Mouse (Mus musculus): ENCODE results near the gene Rph3a. TPM values are rescaled to one million over a fixed set of nuclear protein-coding genes. Genes with fewer than 3 reads are reported as not detected.
"Not testable (repeated sequence)": the region's sequence is repeated elsewhere in the genome, so short reads cannot be mapped to it uniquely, and the experiment has no call there.

Gene Rph3a
- polyA plus RNA-seq, 1 experiment from 2014 or later, result not detected

GRCm38 (mm10) chr5:120914204-120914603 is 95.7 kb downstream of the Rph3a start, which contains the start of gene Oas1d:
Gene Oas1d (plus strand): TSS chr5:120914536.
- H3K4me1 ChIP-seq (ENCODE audit: control insufficient read depth, insufficient read depth, low read length); ATAC-seq (replicated peaks; ENCODE audit: insufficient number of reproducible peaks, low FRiP score, low TSS enrichment); H3K27ac ChIP-seq (ENCODE audit: low read depth, low read length); H3K27me3 ChIP-seq (ENCODE audit: control insufficient read depth, insufficient read depth, low read length); H3K9me3 ChIP-seq (replicated peaks; ENCODE audit: control insufficient read depth, low read length); H3K9ac ChIP-seq (ENCODE audit: low read depth, low read length); H3K36me3 ChIP-seq (ENCODE audit: control insufficient read depth, insufficient read depth, low read length); H3K4me3 ChIP-seq (ENCODE audit: low read depth, low read length); H3K4me2 ChIP-seq: not testable (repeated sequence)
- whole genome bisulfite sequencing (ENCODE audit: insufficient replicate concordance), result 44% methylated on average over 8 of the region's 8 CpGs

- no peak for ATAC-seq (replicated peaks; ENCODE audit: insufficient number of reproducible peaks, low FRiP score, low TSS enrichment)
- WGBS (ENCODE audit: insufficient replicate concordance), result 45% methylated on average over 7 of the region's 7 CpGs
- H3K4me3 ChIP-seq (ENCODE audit: low read depth, low read length), result no peak overlapping the region
- no peaks in the 10 kb centered on the region for H3K27me3 ChIP-seq (ENCODE audit: control insufficient read depth, insufficient read depth, low read length)
- H3K9me3 ChIP-seq (replicated peaks; ENCODE audit: control insufficient read depth, low read length), result no peaks in the 10 kb centered on the region
- H3K4me2 ChIP-seq, result no peak overlapping the region
- H3K27ac ChIP-seq (ENCODE audit: low read depth, low read length), result no peak overlapping the region
- no peaks in the 10 kb centered on the region for H3K36me3 ChIP-seq (ENCODE audit: control insufficient read depth, insufficient read depth, low read length)
- H3K4me1 ChIP-seq (ENCODE audit: control insufficient read depth, insufficient read depth, low read length), result no peaks in the 10 kb centered on the region
- no peak overlapping the region for H3K9ac ChIP-seq (ENCODE audit: low read depth, low read length)
Observed at GRCm38 (mm10) chr5:120908196-120908920, 101.5 kb downstream of the Rph3a start.

- H3K4me3 ChIP-seq (ENCODE audit: low read depth, low read length); H3K27ac ChIP-seq (ENCODE audit: low read depth, low read length); H3K4me1 ChIP-seq (ENCODE audit: control insufficient read depth, insufficient read depth, low read length); H3K4me2 ChIP-seq; H3K36me3 ChIP-seq (ENCODE audit: control insufficient read depth, insufficient read depth, low read length); H3K27me3 ChIP-seq (ENCODE audit: control insufficient read depth, insufficient read depth, low read length); H3K9me3 ChIP-seq (replicated peaks; ENCODE audit: control insufficient read depth, low read length); ATAC-seq (replicated peaks; ENCODE audit: insufficient number of reproducible peaks, low FRiP score, low TSS enrichment); H3K9ac ChIP-seq (ENCODE audit: low read depth, low read length): not testable (repeated sequence)
- WGBS (ENCODE audit: insufficient replicate concordance), result 31% methylated on average over 9 of the region's 12 CpGs
Observed at GRCm38 (mm10) chr5:120906791-120907733, 102.8 kb downstream of the Rph3a start, which contains the start of gene Oas1a. Gene Oas1a (minus strand): TSS chr5:120907521.

GRCm38 (mm10) chr5:120902056-120902455 is 107.8 kb downstream of the Rph3a start:
- Histone ChIP-seq H3K36me3 (ENCODE audit: control insufficient read depth, insufficient read depth, low read length) (no peaks in the 10 kb centered on the region), H3K9me3 (replicated peaks; ENCODE audit: control insufficient read depth, low read length) (no peaks in the 10 kb centered on the region), H3K27me3 (ENCODE audit: control insufficient read depth, insufficient read depth, low read length) (no peaks in the 10 kb centered on the region), H3K27ac (ENCODE audit: low read depth, low read length) (no peak overlapping the region), H3K4me3 (ENCODE audit: low read depth, low read length) (no peak overlapping the region), H3K9ac (ENCODE audit: low read depth, low read length) (no peak overlapping the region), H3K4me2 (no peak overlapping the region), H3K4me1 (ENCODE audit: control insufficient read depth, insufficient read depth, low read length) (no peaks in the 10 kb centered on the region)
- WGBS (ENCODE audit: insufficient replicate concordance), result 88% methylated on average over 5 of the region's 5 CpGs
- no peak for ATAC-seq (replicated peaks; ENCODE audit: insufficient number of reproducible peaks, low FRiP score, low TSS enrichment)

GRCm38 (mm10) chr5:120900666-120901065 is 109.2 kb downstream of the Rph3a start:
- H3K27ac ChIP-seq (ENCODE audit: low read depth, low read length), result no peak overlapping the region
- H3K9me3 ChIP-seq (replicated peaks; ENCODE audit: control insufficient read depth, low read length), result no peaks in the 10 kb centered on the region
- H3K36me3 ChIP-seq (ENCODE audit: control insufficient read depth, insufficient read depth, low read length), result no peaks in the 10 kb centered on the region
- ATAC-seq (replicated peaks; ENCODE audit: insufficient number of reproducible peaks, low FRiP score, low TSS enrichment), result no peak
- H3K27me3 ChIP-seq (ENCODE audit: control insufficient read depth, insufficient read depth, low read length), result no peaks in the 10 kb centered on the region
- no peaks in the 10 kb centered on the region for H3K4me1 ChIP-seq (ENCODE audit: control insufficient read depth, insufficient read depth, low read length)
- no peak overlapping the region for H3K4me2 ChIP-seq
- no peak overlapping the region for H3K9ac ChIP-seq (ENCODE audit: low read depth, low read length)
- no peak overlapping the region for H3K4me3 ChIP-seq (ENCODE audit: low read depth, low read length)
- 38% methylated on average over 1 of the region's 1 CpGs for WGBS (ENCODE audit: insufficient replicate concordance)

GRCm38 (mm10) chr5:120898726-120899125 is 111.2 kb downstream of the Rph3a start:
- no peak overlapping the region for H3K4me2 ChIP-seq
- ATAC-seq (replicated peaks; ENCODE audit: insufficient number of reproducible peaks, low FRiP score, low TSS enrichment), result no peak

GRCm38 (mm10) chr5:120898307-120898706 is 111.6 kb downstream of the Rph3a start:
- H3K36me3 ChIP-seq (ENCODE audit: control insufficient read depth, insufficient read depth, low read length), result no peaks in the 10 kb centered on the region
- 81% methylated on average over 6 of the region's 6 CpGs for WGBS (ENCODE audit: insufficient replicate concordance)
- no peak overlapping the region for H3K4me3 ChIP-seq (ENCODE audit: low read depth, low read length)
- no peak overlapping the region for H3K27ac ChIP-seq (ENCODE audit: low read depth, low read length)
- no peak overlapping the region for H3K4me2 ChIP-seq
- H3K9me3 ChIP-seq (replicated peaks; ENCODE audit: control insufficient read depth, low read length), result no peaks in the 10 kb centered on the region
- ATAC-seq (replicated peaks; ENCODE audit: insufficient number of reproducible peaks, low FRiP score, low TSS enrichment), result no peak
- no peaks in the 10 kb centered on the region for H3K4me1 ChIP-seq (ENCODE audit: control insufficient read depth, insufficient read depth, low read length)
- no peak overlapping the region for H3K9ac ChIP-seq (ENCODE audit: low read depth, low read length)
- no peaks in the 10 kb centered on the region for H3K27me3 ChIP-seq (ENCODE audit: control insufficient read depth, insufficient read depth, low read length)

More at GRCm38 (mm10) chr5:120898726-120899125, 111.2 kb downstream of the Rph3a start:
- no peak overlapping the region for H3K4me3 ChIP-seq (ENCODE audit: low read depth, low read length)
- no peak overlapping the region for H3K27ac ChIP-seq (ENCODE audit: low read depth, low read length)
- no peaks in the 10 kb centered on the region for H3K36me3 ChIP-seq (ENCODE audit: control insufficient read depth, insufficient read depth, low read length)
- no peak overlapping the region for H3K9ac ChIP-seq (ENCODE audit: low read depth, low read length)
- no peaks in the 10 kb centered on the region for H3K9me3 ChIP-seq (replicated peaks; ENCODE audit: control insufficient read depth, low read length)
- no peaks in the 10 kb centered on the region for H3K27me3 ChIP-seq (ENCODE audit: control insufficient read depth, insufficient read depth, low read length)
- H3K4me1 ChIP-seq (ENCODE audit: control insufficient read depth, insufficient read depth, low read length), result no peaks in the 10 kb centered on the region

- ATAC-seq (replicated peaks; ENCODE audit: insufficient number of reproducible peaks, low FRiP score, low TSS enrichment), result no peak
- 80% methylated on average over 11 of the region's 11 CpGs for WGBS (ENCODE audit: insufficient replicate concordance)
- Histone ChIP-seq H3K4me2 (no peak overlapping the region), H3K9ac (ENCODE audit: low read depth, low read length) (no peak overlapping the region), H3K4me3 (ENCODE audit: low read depth, low read length) (no peak overlapping the region), H3K27me3 (ENCODE audit: control insufficient read depth, insufficient read depth, low read length) (no peaks in the 10 kb centered on the region), H3K9me3 (replicated peaks; ENCODE audit: control insufficient read depth, low read length) (no peaks in the 10 kb centered on the region), H3K27ac (ENCODE audit: low read depth, low read length) (no peak overlapping the region), H3K4me1 (ENCODE audit: control insufficient read depth, insufficient read depth, low read length) (no peaks in the 10 kb centered on the region), H3K36me3 (ENCODE audit: control insufficient read depth, insufficient read depth, low read length) (no peaks in the 10 kb centered on the region)
Observed at GRCm38 (mm10) chr5:120895231-120895900, 114.5 kb downstream of the Rph3a start.
